Mouse (Mus musculus) liver, embryonic 11.5 days (tissue): ENCODE measurements at regions not wholly inside any gene's neighbourhood (a gene's known extent, or its start where the extent isn't known, plus 50 kb on each side); places are given as distances from the start of the nearest gene placed in this dataset.

Source experiments
- ATAC-seq: fragments of 200-750 bp; cut with Nextera tagmentation; replicated peaks from 2 replicates; pipeline ENCODE4 v1.8.0; 2017; ENCODE audit warnings: moderate number of reproducible peaks, mild to moderate bottlenecking, moderate TSS enrichment, moderate library complexity; ENCODE audit not compliant: low FRiP score
- DNase-seq: peaks from one replicate; pipeline ENCODE4 v3.0.0-alpha.2; 2017; ENCODE audit warnings: low spot score
- H3K27ac ChIP-seq: fragments of 300-500 bp; sonication (generic); 2 replicates; pipeline ENCODE4 v1.5.1; 2014; ENCODE audit warnings: mild to moderate bottlenecking, low read depth, low read length, control low read depth
- H3K27me3 ChIP-seq: fragments of 300-500 bp; sonication (generic); replicated peaks from 2 replicates; pipeline ENCODE4 v1.6.1; 2014; ENCODE audit warnings: low read length, mixed read lengths; ENCODE audit not compliant: control insufficient read depth, insufficient read depth
- H3K36me3 ChIP-seq: fragments of 300-500 bp; sonication (generic); 2 replicates; pipeline ENCODE4 v1.6.1; 2014; ENCODE audit warnings: mild to moderate bottlenecking, low read length, moderate library complexity, mixed read lengths; ENCODE audit not compliant: control insufficient read depth, insufficient read depth
- H3K4me1 ChIP-seq: fragments of 300-500 bp; sonication (generic); replicated peaks from 2 replicates; pipeline ENCODE4 v1.6.1; 2014; ENCODE audit warnings: low read length, mixed read lengths; ENCODE audit not compliant: control insufficient read depth, insufficient read depth
- H3K4me2 ChIP-seq: fragments of 300-500 bp; sonication (generic); 2 replicates; pipeline ENCODE4 v1.6.1; 2014; ENCODE audit warnings: mild to moderate bottlenecking, control low read depth, moderate library complexity
- H3K4me3 ChIP-seq: fragments of 300-500 bp; sonication (generic); 2 replicates; pipeline ENCODE4 v1.5.1; 2014; ENCODE audit warnings: low read depth, low read length, control low read depth
- H3K9ac ChIP-seq: fragments of 300-500 bp; sonication (generic); 2 replicates; pipeline ENCODE4 v1.6.1; 2014; ENCODE audit warnings: low read depth, low read length, control low read depth
- H3K9me3 ChIP-seq: fragments of 300-500 bp; sonication (generic); 2 replicates; pipeline ENCODE4 v1.6.1; 2016; ENCODE audit warnings: low read length, inconsistent platforms, mixed read lengths; ENCODE audit not compliant: control insufficient read depth
- WGBS: fragments of 180-500 bp; shearing (Covaris S2); extraction: QIAGEN DNeasy Blood & Tissue Kit; methylation state at CpG from one replicate; pipeline ENCODE4 v1.1.7; 2014; 5-methylcytosine and 5-hydroxymethylcytosine counted together

DNA sequence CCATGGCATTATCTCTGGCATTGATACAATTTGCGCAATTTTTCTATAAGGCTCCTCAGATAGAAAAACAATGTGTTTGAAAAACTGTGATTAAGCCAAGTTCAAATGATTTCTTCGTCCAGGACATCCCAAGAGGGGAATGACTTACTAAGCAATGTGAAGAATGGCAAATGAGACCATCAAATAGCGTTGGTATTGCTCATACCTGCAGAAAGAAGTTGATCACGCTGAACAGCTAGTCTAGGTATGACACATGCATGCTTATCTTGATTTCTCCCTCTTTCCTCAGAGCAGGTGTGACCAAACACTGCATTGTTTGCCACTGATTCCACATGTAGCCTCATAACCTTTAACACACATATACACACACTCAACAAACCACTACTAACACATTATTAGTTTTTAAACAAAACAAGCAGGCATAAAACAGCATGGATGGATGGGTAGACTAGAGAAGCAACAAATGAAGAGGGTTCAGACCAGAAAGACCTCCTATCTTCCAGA lies 89.1 kb upstream of the Slc44a1 start:
- H3K4me2 ChIP-seq = no peak overlapping the region
- WGBS = 79% methylated on average over 4 of the region's 4 CpGs
- no peaks in the 10 kb centered on the region for H3K9me3 ChIP-seq
- no peak overlapping the region for H3K27ac ChIP-seq
- no peak overlapping the region for H3K4me3 ChIP-seq
- ATAC-seq (no peak), DNase-seq (no peak)
- H3K9ac ChIP-seq = no peak overlapping the region
- H3K27me3 ChIP-seq = no peaks in the 10 kb centered on the region
- H3K4me1 ChIP-seq = no peaks in the 10 kb centered on the region
- no peaks in the 10 kb centered on the region for H3K36me3 ChIP-seq

DNA sequence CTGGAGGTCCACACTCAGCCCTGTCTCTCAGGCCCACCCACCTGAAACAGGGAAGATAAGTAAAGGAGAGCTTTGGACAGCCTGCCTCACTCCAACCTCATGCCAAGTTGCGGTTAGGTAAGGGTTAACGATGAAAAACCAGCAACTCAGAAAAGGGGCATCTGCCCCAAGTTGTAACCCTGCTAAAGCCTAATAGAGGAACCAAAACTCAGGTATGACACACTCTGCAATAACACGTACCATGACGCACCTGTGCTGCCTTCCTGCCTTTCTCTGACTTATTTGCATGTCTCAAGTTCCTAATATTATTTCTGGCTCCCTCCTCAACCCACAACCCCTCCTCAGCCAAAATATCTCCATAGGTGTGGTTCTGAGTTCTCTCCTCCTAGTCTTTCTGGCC lies 94.9 kb upstream of the Slc44a1 start:
- Histone ChIP-seq H3K27me3 (no peaks in the 10 kb centered on the region), H3K27ac (no peak overlapping the region), H3K4me3 (no peak overlapping the region), H3K9ac (no peak overlapping the region), H3K4me1 (no peaks in the 10 kb centered on the region), H3K36me3 (no peaks in the 10 kb centered on the region), H3K4me2 (no peak overlapping the region), H3K9me3 (peaks cover 6% of the 10 kb centered on the region; the same call in 1 of the 2 replicates)
- DNase-seq (no peak), ATAC-seq (no peak)
- 90% methylated on average over 4 of the region's 4 CpGs for WGBS

DNA sequence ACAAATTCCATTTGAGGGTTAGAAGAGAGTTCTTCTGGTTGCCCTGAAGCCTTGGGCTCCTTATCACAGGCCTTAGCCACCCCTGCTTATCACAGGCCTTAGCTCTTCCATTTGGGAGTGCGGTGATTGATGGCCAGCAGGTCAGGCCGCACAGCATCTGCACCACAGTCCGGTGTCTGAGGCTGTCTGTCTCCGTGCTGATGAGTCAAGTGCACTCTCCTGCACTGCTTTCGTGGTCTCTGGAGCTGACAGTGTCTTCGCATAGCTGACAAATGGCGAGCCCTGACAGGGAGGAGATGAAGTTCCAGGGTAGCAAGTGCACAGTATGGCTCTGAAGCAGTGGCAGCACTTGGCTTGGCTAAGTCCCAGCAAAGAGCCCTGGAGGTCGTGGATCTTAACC lies 95.7 kb upstream of the Slc44a1 start:
- peaks cover 6% of the 10 kb centered on the region; the same call in 1 of the 2 replicates for H3K9me3 ChIP-seq
- DNase-seq = no peak
- ATAC-seq = no peak
- no peaks in the 10 kb centered on the region for H3K4me1 ChIP-seq
- H3K27ac ChIP-seq = no peak overlapping the region
- H3K27me3 ChIP-seq = no peaks in the 10 kb centered on the region
- no peak overlapping the region for H3K9ac ChIP-seq
- no peaks in the 10 kb centered on the region for H3K36me3 ChIP-seq
- no peak overlapping the region for H3K4me2 ChIP-seq
- H3K4me3 ChIP-seq = no peak overlapping the region
- WGBS = 43% methylated on average over 8 of the region's 8 CpGs

DNA sequence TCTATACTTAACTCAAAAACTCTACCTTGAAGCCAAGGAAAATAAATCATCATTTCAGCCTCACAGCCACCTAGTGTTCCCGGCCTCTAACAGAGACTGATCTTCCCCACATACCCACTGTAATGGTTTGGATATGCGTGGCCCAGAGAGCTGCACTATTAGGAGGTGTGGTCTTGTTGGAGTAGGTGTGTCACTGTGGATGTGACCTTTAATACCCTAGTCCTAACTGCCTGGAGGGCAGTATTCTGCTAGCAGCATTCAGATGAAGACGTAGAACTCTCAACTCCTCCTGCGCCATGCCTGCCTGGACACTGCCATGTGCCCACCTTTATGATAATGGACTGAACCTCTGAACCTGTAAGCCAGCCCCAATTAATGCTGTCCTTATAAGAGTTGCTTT lies 99.0 kb upstream of the Slc44a1 start:
- Histone ChIP-seq H3K4me1 (no peaks in the 10 kb centered on the region), H3K9ac (no peak overlapping the region), H3K9me3 (peaks cover 6% of the 10 kb centered on the region; the same call in 1 of the 2 replicates), H3K4me2 (no peak overlapping the region), H3K27me3 (no peaks in the 10 kb centered on the region), H3K27ac (no peak overlapping the region), H3K4me3 (no peak overlapping the region), H3K36me3 (no peaks in the 10 kb centered on the region)
- ATAC-seq (no peak), DNase-seq (no peak)
- 94% methylated on average over 4 of the region's 4 CpGs for WGBS

DNA sequence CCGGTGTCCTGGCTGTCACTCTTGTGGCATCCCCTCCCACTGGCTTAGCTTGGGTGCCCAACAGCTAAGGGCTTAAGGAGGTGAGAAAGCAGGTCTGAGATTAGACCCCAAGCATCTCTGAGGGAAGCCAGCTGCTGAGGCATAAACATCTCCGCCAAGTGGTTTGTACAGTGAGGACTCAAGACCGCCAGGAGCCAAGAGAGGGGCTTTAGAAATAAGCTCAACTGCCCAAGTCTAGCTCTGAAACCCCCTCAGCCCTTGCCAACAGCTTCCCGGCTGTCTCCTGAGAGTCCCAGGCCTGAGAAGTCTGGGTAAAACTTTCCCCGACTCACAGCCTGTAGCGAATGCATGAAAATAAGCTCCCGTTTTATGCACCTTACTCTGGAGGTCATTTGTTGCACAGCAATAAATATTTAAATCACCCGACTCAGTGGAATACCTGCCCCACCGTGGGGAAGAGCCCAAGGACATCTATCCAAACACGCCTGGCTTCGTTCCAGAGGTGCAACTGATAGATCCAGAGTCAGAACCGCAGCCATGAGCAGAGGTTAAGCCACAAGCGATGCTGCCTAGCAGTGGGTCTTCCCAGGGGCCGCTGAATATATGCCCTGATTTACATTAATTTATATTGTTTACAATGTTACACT lies 100.1 kb upstream of the Slc44a1 start:
- no peak overlapping the region for H3K9ac ChIP-seq
- no peak overlapping the region for H3K27ac ChIP-seq
- ATAC-seq (no peak), DNase-seq (no peak)
- no peak overlapping the region for H3K4me3 ChIP-seq
- 90% methylated on average over 13 of the region's 14 CpGs for WGBS
- no peaks in the 10 kb centered on the region for H3K27me3 ChIP-seq
- peaks cover 6% of the 10 kb centered on the region; the same call in 1 of the 2 replicates for H3K9me3 ChIP-seq
- H3K36me3 ChIP-seq = no peaks in the 10 kb centered on the region
- H3K4me2 ChIP-seq = no peak overlapping the region
- no peaks in the 10 kb centered on the region for H3K4me1 ChIP-seq

DNA sequence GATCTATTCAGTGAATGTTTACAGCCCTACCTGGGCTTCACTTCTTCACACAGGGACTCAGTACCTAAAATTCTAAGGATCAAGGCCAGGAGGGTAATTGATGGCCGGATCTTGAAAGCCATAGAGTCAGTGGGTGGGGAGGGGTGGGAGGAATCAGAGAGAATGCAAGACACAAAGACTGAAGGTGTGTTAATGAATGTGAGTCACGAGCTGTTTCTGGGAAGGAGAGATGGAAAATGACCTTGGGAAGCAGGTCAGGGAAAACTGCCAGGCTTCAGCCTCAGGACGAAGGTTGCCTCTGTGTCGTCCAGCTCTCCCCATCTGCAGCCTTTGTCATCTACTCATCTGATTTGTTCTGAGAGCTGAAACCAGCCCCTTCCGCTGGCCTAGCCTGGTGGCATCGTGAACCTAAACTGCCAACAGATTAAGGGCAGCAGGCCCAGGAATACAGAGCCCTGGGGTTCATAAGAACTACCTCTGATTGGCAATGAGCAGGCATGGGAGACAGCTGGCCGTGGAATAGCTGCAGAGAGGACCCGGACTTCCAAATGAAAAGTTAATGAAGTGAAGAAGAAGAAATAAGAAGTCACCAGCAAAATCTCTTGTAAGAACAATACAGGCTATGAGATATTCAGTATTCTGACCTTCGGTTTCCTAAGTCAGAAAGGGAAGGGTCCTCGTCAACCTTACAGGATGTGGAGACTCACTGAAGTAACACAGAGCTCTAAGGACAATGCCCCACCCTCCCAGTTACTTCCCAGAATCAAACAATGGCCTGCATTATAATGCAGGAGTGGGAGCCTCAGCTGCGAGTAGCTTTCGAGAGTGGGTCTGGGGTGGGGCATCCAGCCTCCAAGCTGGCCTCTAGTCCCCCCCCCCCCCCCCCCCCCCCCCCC lies 100.8 kb upstream of the Slc44a1 start:
- Histone ChIP-seq H3K27me3 (no peaks in the 10 kb centered on the region), H3K4me2 (no peak overlapping the region), H3K36me3 (no peaks in the 10 kb centered on the region), H3K4me3 (no peak overlapping the region), H3K4me1 (no peaks in the 10 kb centered on the region), H3K27ac (no peak overlapping the region), H3K9ac (no peak overlapping the region), H3K9me3 (peaks cover 6% of the 10 kb centered on the region; the same call in 1 of the 2 replicates)
- WGBS = 66% methylated on average over 12 of the region's 12 CpGs
- ATAC-seq (no peak), DNase-seq (no peak)

DNA sequence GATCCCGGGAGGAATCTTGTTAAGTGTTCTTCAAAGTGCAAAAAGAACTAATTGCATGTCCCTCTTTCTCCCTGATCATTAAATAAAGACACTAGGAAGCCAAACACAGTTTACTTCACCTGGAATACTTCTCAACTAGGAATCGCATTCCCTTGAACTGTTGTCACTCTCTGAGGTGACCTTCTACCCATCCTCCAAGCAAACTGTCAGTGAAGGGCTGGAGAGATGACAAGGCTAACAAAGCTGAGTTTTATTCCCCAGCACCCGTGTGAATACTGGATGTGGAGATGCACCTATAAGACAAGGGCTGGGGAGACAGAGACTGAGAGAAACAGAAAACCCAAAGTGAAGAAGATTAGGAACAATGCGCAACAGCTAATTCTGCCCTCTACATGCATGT lies 101.7 kb upstream of the Slc44a1 start:
- DNase-seq (no peak), ATAC-seq (no peak)
- Histone ChIP-seq H3K9ac (no peak overlapping the region), H3K36me3 (no peaks in the 10 kb centered on the region), H3K4me2 (no peak overlapping the region), H3K27ac (no peak overlapping the region), H3K4me1 (no peaks in the 10 kb centered on the region), H3K9me3 (peaks cover 6% of the 10 kb centered on the region; the same call in 1 of the 2 replicates), H3K4me3 (no peak overlapping the region), H3K27me3 (no peaks in the 10 kb centered on the region)
- 66% methylated on average over 4 of the region's 4 CpGs for WGBS

DNA sequence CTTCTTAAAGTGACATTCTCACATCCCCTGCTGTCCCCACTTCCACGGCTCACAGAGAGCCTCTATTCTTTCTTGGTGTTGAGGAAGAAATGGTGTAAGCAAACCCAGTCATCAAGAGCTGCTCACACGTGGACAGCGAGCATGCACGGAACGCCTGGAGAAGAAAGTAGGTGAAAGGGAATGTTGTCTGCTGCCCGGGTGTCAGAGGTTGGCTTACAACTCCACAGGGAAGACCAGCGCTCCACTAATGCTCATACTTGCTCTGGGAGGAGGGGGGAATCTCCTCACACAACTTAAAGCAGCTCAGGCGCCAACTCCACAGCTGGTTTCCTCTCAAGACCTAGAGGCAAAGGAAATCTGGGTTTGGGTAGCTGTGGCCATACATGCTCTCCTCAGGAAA lies 102.4 kb upstream of the Slc44a1 start:
- no peaks in the 10 kb centered on the region for H3K4me1 ChIP-seq
- no peak overlapping the region for H3K4me2 ChIP-seq
- 52% methylated on average over 8 of the region's 8 CpGs for WGBS
- H3K27ac ChIP-seq = no peak overlapping the region
- no peak overlapping the region for H3K9ac ChIP-seq
- no peaks in the 10 kb centered on the region for H3K36me3 ChIP-seq
- H3K9me3 ChIP-seq = peaks cover 6% of the 10 kb centered on the region; the same call in 1 of the 2 replicates
- no peak for ATAC-seq
- H3K27me3 ChIP-seq = no peaks in the 10 kb centered on the region
- DNase-seq = no peak
- H3K4me3 ChIP-seq = no peak overlapping the region
